Mouse (Mus musculus) lung, embryonic 16.5 days (tissue): ENCODE measurements around the gene Dennd5b. TPM values are rescaled to one million over a fixed set of nuclear protein-coding genes. Genes with fewer than 3 reads are reported as not detected.

ENCODE experiments used
- ATAC-seq: fragments of 200-750 bp; cut with Nextera tagmentation; 2 replicates; pipeline ENCODE4 v1.8.0; 2017; ENCODE audit warnings: low read depth, mild to moderate bottlenecking, moderate library complexity
- H3K27ac ChIP-seq: fragments of 300-500 bp; sonication (generic); 2 replicates; pipeline ENCODE4 v1.5.1; 2014; ENCODE audit warnings: mild to moderate bottlenecking, control low read depth, low read length
- H3K27me3 ChIP-seq: fragments of 300-500 bp; sonication (generic); 2 replicates; pipeline ENCODE4 v1.6.1; 2014; ENCODE audit warnings: low read depth, low read length, mixed read lengths; ENCODE audit not compliant: control insufficient read depth, insufficient read depth
- H3K36me3 ChIP-seq: fragments of 300-500 bp; sonication (generic); 2 replicates; pipeline ENCODE4 v1.6.1; 2014; ENCODE audit warnings: low read length; ENCODE audit not compliant: control insufficient read depth, insufficient read depth
- H3K4me1 ChIP-seq: fragments of 300-500 bp; sonication (generic); replicated peaks from 2 replicates; pipeline ENCODE4 v1.6.1; 2014; ENCODE audit warnings: low read length, mixed read lengths; ENCODE audit not compliant: control insufficient read depth, insufficient read depth
- H3K4me2 ChIP-seq: fragments of 300-500 bp; sonication (generic); 2 replicates; pipeline ENCODE4 v1.6.1; 2014; ENCODE audit warnings: low read depth, low read length, control low read depth
- H3K4me3 ChIP-seq: fragments of 300-500 bp; sonication (generic); 2 replicates; pipeline ENCODE4 v1.5.1; 2014; ENCODE audit warnings: mild to moderate bottlenecking, low read length, control low read depth
- H3K9ac ChIP-seq: fragments of 300-500 bp; sonication (generic); 2 replicates; pipeline ENCODE4 v1.6.1; 2014; ENCODE audit warnings: low read length, control low read depth
- H3K9me3 ChIP-seq: fragments of 300-500 bp; sonication (generic); 2 replicates; pipeline ENCODE4 v1.6.1; 2016; ENCODE audit warnings: low read length; ENCODE audit not compliant: control insufficient read depth
- WGBS: fragments of 180-500 bp; shearing (Covaris S2); extraction: QIAGEN DNeasy Blood & Tissue Kit; methylation state at CpG from one replicate; pipeline ENCODE4 v1.1.7; 2014; 5-methylcytosine and 5-hydroxymethylcytosine counted together
- polyA plus RNA-seq: library from polyadenylated mRNA; unstranded; fragments of >200 nt; fragmentation: Nextera tagmentation; extraction: Ambion mirVana; gene quantifications from 2 replicates; pipeline ENCODE4 v1.2.1, GENCODE M21; 2015

The Dennd5b gene
- polyA plus RNA-seq, 1 experiment from 2014 or later: 5.3 TPM

DNA sequence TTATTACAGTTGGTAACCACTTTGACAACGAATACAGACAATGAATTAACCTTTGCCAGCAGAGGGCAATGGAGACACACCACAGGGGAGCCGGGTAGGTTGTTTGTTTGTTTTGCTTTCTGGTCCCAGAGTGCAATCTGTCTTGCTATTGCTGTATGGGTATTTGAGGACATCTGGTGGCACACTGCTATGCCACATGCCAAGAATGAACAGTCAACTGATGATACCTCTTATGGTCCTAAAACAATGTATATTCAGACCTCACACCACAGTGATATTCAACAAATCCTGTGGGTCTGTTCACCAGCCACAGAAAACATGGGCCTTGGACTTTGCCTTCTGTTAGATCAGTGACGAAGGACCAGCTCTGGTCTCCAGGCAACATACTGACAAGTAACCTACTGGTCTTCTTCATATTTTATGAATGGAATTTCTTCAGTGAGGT, 43.5 kb downstream of the Dennd5b start:
- Histone ChIP-seq H3K4me2 (no peak overlapping the region), H3K27me3 (no peaks in the 10 kb centered on the region), H3K9ac (no peak overlapping the region), H3K36me3 (no peaks in the 10 kb centered on the region), H3K9me3 (no peaks in the 10 kb centered on the region), H3K4me3 (no peak overlapping the region), H3K27ac (no peak overlapping the region), H3K4me1 (no peaks in the 10 kb centered on the region)
- ATAC-seq: no peak
- WGBS: 39% methylated on average over 3 of the region's 3 CpGs

DNA sequence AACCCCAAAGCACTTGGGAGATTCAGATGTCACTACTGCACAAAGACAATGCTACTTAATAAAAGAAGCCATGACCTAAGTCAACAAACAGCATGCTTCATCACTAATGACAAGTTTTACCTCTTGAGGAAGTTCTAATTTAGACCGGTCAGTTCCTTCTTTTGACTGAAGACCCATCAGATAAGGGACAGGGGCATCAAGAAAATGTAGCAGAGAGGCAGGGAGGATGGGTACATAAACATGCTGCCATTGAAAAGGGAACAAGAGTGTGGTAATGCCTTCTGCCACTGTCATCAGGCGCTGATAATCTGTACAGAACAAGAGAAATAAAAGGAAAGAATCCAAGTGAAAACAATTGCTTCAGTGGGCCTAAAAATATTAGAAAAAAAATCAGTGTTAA, 46.7 kb downstream of the Dennd5b start:
- H3K36me3 ChIP-seq: no peaks in the 10 kb centered on the region
- no peaks in the 10 kb centered on the region for H3K9me3 ChIP-seq
- WGBS: 59% methylated on average over 2 of the region's 2 CpGs
- H3K4me2 ChIP-seq: no peak overlapping the region
- no peak for ATAC-seq
- H3K4me1 ChIP-seq: no peaks in the 10 kb centered on the region
- H3K27ac ChIP-seq: no peak overlapping the region
- no peaks in the 10 kb centered on the region for H3K27me3 ChIP-seq
- no peak overlapping the region for H3K9ac ChIP-seq
- no peak overlapping the region for H3K4me3 ChIP-seq

DNA sequence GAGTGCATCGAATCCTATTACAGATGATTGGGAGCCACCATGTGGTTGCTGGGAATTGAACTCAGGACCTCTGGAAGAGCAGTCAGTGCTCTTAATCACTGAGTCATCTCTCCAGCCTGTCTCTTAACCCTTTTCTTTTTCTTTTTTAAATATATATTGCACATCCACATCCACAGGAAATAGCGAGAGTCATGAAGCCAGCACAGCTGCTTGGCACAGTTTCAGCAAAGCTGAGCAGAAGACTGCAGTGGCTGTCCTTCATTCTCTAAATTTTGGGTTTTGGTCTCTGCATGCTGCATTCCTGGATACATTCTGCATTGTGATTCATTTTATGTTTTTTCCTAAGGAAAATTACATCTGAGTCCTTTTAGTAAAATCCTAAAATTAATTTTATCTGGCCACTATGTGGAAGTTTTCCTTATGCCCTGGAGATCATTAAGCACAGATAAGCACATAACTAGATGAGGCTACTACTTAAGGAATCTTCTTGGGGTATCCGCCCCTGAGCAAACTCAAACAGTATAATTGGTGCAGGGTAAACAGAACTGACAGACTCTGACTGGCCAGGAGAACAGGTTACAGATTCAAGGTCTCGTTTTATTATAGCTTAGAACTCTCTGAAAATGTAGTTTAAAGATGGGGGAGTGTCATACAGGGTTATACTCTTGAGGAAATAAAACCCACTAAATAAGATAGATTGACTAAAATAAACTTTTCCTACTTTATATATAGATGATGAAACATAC, 50.3 kb downstream of the Dennd5b start:
- Histone ChIP-seq H3K4me2 (no peak overlapping the region), H3K36me3 (no peaks in the 10 kb centered on the region), H3K27ac (no peak overlapping the region), H3K9ac (no peak overlapping the region), H3K9me3 (no peaks in the 10 kb centered on the region), H3K27me3 (no peaks in the 10 kb centered on the region), H3K4me3 (no peak overlapping the region), H3K4me1 (no peaks in the 10 kb centered on the region)
- 0 out of 2 replicates have a peak, but pooled peaks have one; percentile 34 for ATAC-seq
- 51% methylated on average over 4 of the region's 4 CpGs for WGBS

DNA sequence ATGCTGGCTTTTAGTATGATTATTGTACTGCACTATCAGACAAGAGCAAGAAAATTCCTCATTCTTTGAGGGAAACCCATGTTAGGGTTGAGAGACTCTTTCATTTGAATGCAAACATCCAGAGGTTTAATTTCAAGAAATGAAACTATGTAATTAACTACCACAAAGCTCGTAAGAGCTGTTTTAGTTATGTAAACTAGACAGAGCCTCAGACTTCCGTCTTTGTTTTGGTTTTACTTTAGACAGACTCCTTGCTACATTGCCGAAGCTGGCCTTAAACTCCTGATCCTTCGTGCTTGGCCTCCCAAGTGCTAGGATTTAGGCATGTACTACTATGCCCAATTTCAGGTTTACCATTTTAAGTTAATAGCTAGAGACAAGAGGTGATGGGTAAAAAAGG, 61.4 kb downstream of the Dennd5b start:
- Histone ChIP-seq H3K4me1 (no peaks in the 10 kb centered on the region), H3K4me3 (no peak overlapping the region), H3K27ac (no peak overlapping the region), H3K27me3 (no peaks in the 10 kb centered on the region), H3K9ac (no peak overlapping the region), H3K4me2 (no peak overlapping the region), H3K36me3 (no peaks in the 10 kb centered on the region), H3K9me3 (no peaks in the 10 kb centered on the region)
- ATAC-seq: no peak
- WGBS: 84% methylated on average over 4 of the region's 4 CpGs

DNA sequence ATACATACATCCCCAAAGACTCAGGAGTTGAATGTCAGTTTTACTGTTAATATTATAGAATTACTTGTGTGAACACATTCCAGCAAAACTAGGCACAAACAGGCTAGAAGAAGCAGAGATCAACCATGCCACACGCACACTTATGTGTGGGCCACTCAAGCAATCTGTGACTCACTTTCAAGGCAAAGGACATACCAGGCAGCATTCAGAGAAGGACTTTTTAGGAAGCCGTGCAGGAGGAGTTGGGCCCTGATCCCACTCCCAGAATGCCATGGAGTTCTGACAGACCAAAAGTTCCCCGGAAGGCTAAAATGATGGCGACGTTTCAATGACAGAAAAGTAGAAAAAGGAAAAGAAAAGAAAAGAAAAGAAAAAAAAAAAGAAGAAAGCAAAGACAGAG, 69.3 kb downstream of the Dennd5b start:
- Histone ChIP-seq H3K27me3 (no peaks in the 10 kb centered on the region), H3K4me3 (no peak overlapping the region), H3K9ac (no peak overlapping the region), H3K36me3 (no peaks in the 10 kb centered on the region), H3K4me1 (no peaks in the 10 kb centered on the region), H3K27ac (no peak overlapping the region), H3K9me3 (no peaks in the 10 kb centered on the region), H3K4me2 (no peak overlapping the region)
- WGBS: 81% methylated on average over 5 of the region's 5 CpGs
- ATAC-seq: no peak

DNA sequence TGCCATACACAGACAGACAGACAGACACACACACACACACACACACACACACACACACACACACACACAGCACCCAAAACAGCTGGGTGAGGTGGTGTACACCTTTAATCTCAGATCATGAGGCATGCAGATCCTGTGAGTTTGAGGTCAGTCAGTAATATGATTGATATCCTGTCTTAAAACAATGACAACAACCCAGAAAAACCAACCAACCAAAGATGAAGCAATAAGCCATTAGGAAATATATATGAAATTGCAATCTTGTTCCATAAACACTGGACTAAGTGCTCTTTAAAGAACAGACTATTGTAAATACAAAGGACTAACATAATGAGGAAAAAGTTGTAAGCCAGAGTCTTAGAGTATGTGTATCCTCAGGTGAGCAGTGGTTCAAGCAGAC, 70.1 kb downstream of the Dennd5b start:
- no peak overlapping the region for H3K4me2 ChIP-seq
- no peaks in the 10 kb centered on the region for H3K9me3 ChIP-seq
- H3K27ac ChIP-seq: no peak overlapping the region
- ATAC-seq: no peak
- H3K9ac ChIP-seq: no peak overlapping the region
- H3K36me3 ChIP-seq: no peaks in the 10 kb centered on the region
- H3K27me3 ChIP-seq: no peaks in the 10 kb centered on the region
- no peak overlapping the region for H3K4me3 ChIP-seq
- H3K4me1 ChIP-seq: no peaks in the 10 kb centered on the region

DNA sequence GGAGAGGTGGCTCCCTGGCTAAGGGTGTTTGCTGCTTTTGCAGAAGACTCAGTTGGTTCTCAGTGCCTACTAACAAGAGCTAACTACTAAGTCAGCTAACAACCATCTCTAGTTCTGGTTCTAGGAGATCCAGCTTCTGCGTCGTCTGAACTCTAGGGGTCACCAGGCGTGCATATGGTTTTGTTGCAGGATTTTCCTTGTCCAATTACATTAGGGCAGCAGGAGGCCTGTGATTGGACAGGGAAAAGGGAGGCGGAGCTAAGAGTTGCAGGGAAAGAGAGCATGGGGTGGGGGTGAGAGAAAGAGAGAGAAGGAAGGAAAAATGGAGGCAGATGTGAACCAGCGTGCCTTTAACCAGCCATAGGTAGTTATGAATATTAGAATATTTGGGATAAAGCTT, 83.0 kb downstream of the Dennd5b start:
- Histone ChIP-seq H3K9me3 (no peaks in the 10 kb centered on the region), H3K36me3 (0 out of 2 replicates have a peak, but pooled peaks cover 7% of the 10 kb centered on the region), H3K27ac (no peak overlapping the region), H3K27me3 (no peaks in the 10 kb centered on the region), H3K4me2 (no peak overlapping the region), H3K9ac (no peak overlapping the region), H3K4me1 (no peaks in the 10 kb centered on the region), H3K4me3 (no peak overlapping the region)
- 79% methylated on average over 5 of the region's 5 CpGs for WGBS
- no peak for ATAC-seq

DNA sequence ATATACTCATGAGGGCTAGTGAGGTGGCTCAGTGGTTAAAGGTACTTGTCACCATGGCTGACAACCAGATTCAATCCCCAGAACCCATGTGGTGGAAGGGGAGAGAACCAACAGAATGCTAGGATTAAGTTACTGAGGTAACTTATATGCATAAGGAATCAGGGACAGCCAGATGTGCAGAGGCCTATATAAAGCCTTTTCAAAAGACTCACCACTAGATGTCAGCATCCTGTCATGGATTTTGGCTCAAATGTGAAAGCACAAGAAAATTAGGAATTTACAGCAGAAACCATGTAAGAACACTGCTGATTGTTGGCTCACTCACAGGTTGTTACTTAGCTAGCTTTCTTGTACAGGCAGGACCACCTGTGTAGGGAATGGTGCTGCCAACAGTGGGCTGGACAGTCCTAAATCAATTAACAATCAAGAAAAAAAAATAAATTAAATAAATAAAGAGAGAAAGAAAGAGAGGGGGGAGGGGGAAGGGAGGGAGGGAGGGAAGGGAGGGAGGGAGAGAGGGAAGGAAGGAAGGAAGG, 90.6 kb downstream of the Dennd5b start:
- 0 out of 2 replicates have a peak, but pooled peaks have one; percentile 15 for ATAC-seq
- Histone ChIP-seq H3K36me3 (0 out of 2 replicates have a peak, but pooled peaks cover 3% of the 10 kb centered on the region), H3K27me3 (no peaks in the 10 kb centered on the region), H3K4me3 (no peak overlapping the region), H3K4me1 (no peaks in the 10 kb centered on the region), H3K9me3 (no peaks in the 10 kb centered on the region), H3K4me2 (no peak overlapping the region), H3K27ac (no peak overlapping the region), H3K9ac (no peak overlapping the region)

DNA sequence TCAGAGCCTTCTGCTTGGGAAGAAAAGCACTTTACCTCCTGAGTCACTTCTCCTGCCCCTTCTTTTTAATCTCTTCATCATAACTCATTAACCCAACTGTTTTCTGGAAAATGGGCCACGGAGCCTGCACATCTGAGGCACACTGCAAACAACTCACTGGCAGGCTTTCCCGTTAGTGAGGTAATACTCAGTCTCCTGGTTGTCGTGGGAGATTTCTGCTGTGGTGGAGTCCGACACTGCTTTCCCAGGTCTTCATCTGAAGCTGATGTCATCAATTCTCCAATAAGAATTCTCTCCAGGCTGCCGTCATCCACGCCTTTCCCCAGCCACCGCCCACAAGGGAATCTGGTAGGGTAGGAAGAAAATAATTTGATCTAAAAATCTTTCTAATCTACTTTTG, 96.5 kb downstream of the Dennd5b start:
- no peak for ATAC-seq
- H3K27me3 ChIP-seq: no peaks in the 10 kb centered on the region
- no peak overlapping the region for H3K4me2 ChIP-seq
- no peaks in the 10 kb centered on the region for H3K4me1 ChIP-seq
- H3K9me3 ChIP-seq: no peaks in the 10 kb centered on the region
- H3K27ac ChIP-seq: no peak overlapping the region
- WGBS: 83% methylated on average over 7 of the region's 7 CpGs
- no peak overlapping the region for H3K4me3 ChIP-seq
- H3K36me3 ChIP-seq: peaks cover 12% of the 10 kb centered on the region; the same call in 1 of the 2 replicates
- H3K9ac ChIP-seq: no peak overlapping the region
